ENCODE assay signal across 9 mouse cellular contexts in genomic region chr15:98691486-98692147, GRCm38 (mm10). TPM values are rescaled to one million over a fixed set of nuclear protein-coding genes. Genes with fewer than 3 reads are reported as not detected.
DNase-seq lines count a peak whose midpoint lies in the region; ATAC-seq and TF ChIP-seq lines count a peak whose summit lies in the region.
"Had no signal": no experiment of that assay in that cellular context is flagged by ENCODE, and none has a peak within 500 bp of the region (broad histone marks: within the 10 kb centered on the region; RNA-seq: fewer than 3 reads in every experiment).

No protein-coding gene starts in this region.

- ATAC-seq in forebrain, embryonic 13.5 days = peak; percentile 33; the same call in 1 of the 2 replicates
- ATAC-seq in midbrain, embryonic 13.5 days = peak; percentile 87

- no peaks in the 10 kb centered on the region for H3K9me3 ChIP-seq in heart, embryonic 10.5 days
- H3K9me3 ChIP-seq in ES-E14 (ENCODE audit: control insufficient read depth, insufficient read depth, low read depth, low read length) = no peaks in the 10 kb centered on the region
- no peaks in the 10 kb centered on the region for H3K9me3 ChIP-seq in forebrain, embryonic 13.5 days (replicated peaks)
- H3K9me3 ChIP-seq in midbrain, embryonic 13.5 days = no peaks in the 10 kb centered on the region

- H3K27ac ChIP-seq in heart, embryonic 10.5 days = peak overlapping the region; percentile 70
- no peak overlapping the region for H3K27ac ChIP-seq in ES-E14 (ENCODE audit: insufficient read depth, low read depth, low read length, poor library complexity, severe bottlenecking)
- H3K27ac ChIP-seq in forebrain, embryonic 13.5 days = no peak overlapping the region
- H3K27ac ChIP-seq in midbrain, embryonic 13.5 days = peak overlapping the region; percentile 63

- peaks cover 4% of the 10 kb centered on the region; the same call in 1 of the 2 replicates for H3K27me3 ChIP-seq in heart, embryonic 10.5 days (ENCODE audit: insufficient read depth, poor library complexity, severe bottlenecking)
- no peaks in the 10 kb centered on the region for H3K27me3 ChIP-seq in forebrain, embryonic 13.5 days
- no peaks in the 10 kb centered on the region for H3K27me3 ChIP-seq in midbrain, embryonic 13.5 days

- 43% methylated on average over 7 of the region's 7 CpGs for WGBS in heart, embryonic 10.5 days
- 7% methylated on average over 7 of the region's 7 CpGs for whole genome bisulfite sequencing in forebrain, embryonic 13.5 days
- 2% methylated on average over 7 of the region's 7 CpGs for WGBS in midbrain, embryonic 13.5 days

- peaks cover 44% of the 10 kb centered on the region for H3K4me1 ChIP-seq in heart, embryonic 10.5 days
- H3K4me1 ChIP-seq in ES-E14 (ENCODE audit: control insufficient read depth in 2 of 2, insufficient read depth in 2 of 2, low read length in 2 of 2, poor library complexity in 1 of 2) = peaks cover 0 to 11% of the 10 kb centered on the region in 2 experiments; a peak in 2 of 4 replicates
- peaks cover 24% of the 10 kb centered on the region for H3K4me1 ChIP-seq in forebrain, embryonic 13.5 days
- peaks cover 31% of the 10 kb centered on the region for H3K4me1 ChIP-seq in midbrain, embryonic 13.5 days (replicated peaks)

- peak overlapping the region; percentile 28 for H3K4me2 ChIP-seq in forebrain, embryonic 13.5 days
- peak overlapping the region; percentile 17 for H3K4me2 ChIP-seq in midbrain, embryonic 13.5 days (replicated peaks)

- no peak overlapping the region for H3K9ac ChIP-seq in ES-E14 (ENCODE audit: insufficient read depth, low read depth, low read length, poor library complexity, severe bottlenecking)
- H3K9ac ChIP-seq in forebrain, embryonic 13.5 days = no peak overlapping the region
- H3K9ac ChIP-seq in midbrain, embryonic 13.5 days (replicated peaks) = 0 out of 2 replicates have a peak overlapping the region, but pooled peaks have one; percentile 26

- H3K36me3 ChIP-seq in heart, embryonic 10.5 days = no peaks in the 10 kb centered on the region
- H3K36me3 ChIP-seq in ES-E14 (ENCODE audit: control insufficient read depth, insufficient read depth, low read length, poor library complexity, severe bottlenecking) = no peaks in the 10 kb centered on the region
- H3K36me3 ChIP-seq in forebrain, embryonic 13.5 days (ENCODE audit: poor library complexity, severe bottlenecking) = no peaks in the 10 kb centered on the region
- H3K36me3 ChIP-seq in midbrain, embryonic 13.5 days = no peaks in the 10 kb centered on the region

- H3K4me3 ChIP-seq in heart, embryonic 10.5 days = peak overlapping the region; percentile 24; the same call in 1 of the 2 replicates
- no peak overlapping the region for H3K4me3 ChIP-seq in ES-E14 (ENCODE audit: insufficient read depth in 1 of 2, low read depth in 1 of 2, low read length in 2 of 2, poor library complexity in 1 of 2, severe bottlenecking in 1 of 2)
- no peak overlapping the region for H3K4me3 ChIP-seq in forebrain, embryonic 13.5 days
- H3K4me3 ChIP-seq in midbrain, embryonic 13.5 days (replicated peaks) = no peak overlapping the region

- DNase-seq in heart, embryonic 10.5 days (ENCODE audit: low spot score) = no peak
- no peak for DNase-seq in heart, adult 9 months (ENCODE audit: low spot score in 2 of 2)
- peak; percentile 28 for DNase-seq in ES-E14 (ENCODE audit: low read depth, low spot score)
- no peak for DNase-seq in urinary bladder, adult 18-20 months (ENCODE audit: low spot score in 2 of 2)
- no peak for DNase-seq in spleen, adult 12 weeks (ENCODE audit: low spot score)
- no peak for DNase-seq in adrenal gland, adult (ENCODE audit: inconsistent age in 2 of 2, low spot score in 1 of 2)

- in situ Hi-C loops in ES-E14 (cut with MboI; ENCODE audit: low sequenced_read_pairs in 2 of 2, unreplicated experiment in 2 of 2) = no loop called here

TF ChIP-seq in ES-E14, 5 proteins besides CTCF, POLR2A, EP300 and RAD21:
- no peak for TF ChIP-seq MAFK (IDR thresholded peaks at IDR 0.05; ENCODE audit: insufficient read depth, low read depth, low read length)
- no peak for TF ChIP-seq HCFC1 (IDR thresholded peaks at IDR 0.05; ENCODE audit: borderline replicate concordance, insufficient read depth, low read length)
- TF ChIP-seq ZNF384 (IDR thresholded peaks at IDR 0.05; ENCODE audit: low read depth, low read length) = no peak

RNA-seq across cellular contexts. Expression of gene Rnd1, which starts 14.4 kb away (rescaled TPM):
- polyA plus RNA-seq in heart, embryonic 10.5 days (2016; fragmentation: Nextera tagmentation; extraction: Ambion mirVana) = 1.7 and 2.8 TPM in 2 replicates
- 5.7 and 7.6 TPM in 2 replicates for total RNA-seq in ES-E14 (2012; rRNA removed)
- polyA plus RNA-seq in forebrain, embryonic 13.5 days (2015; fragmentation: Nextera tagmentation; extraction: Ambion mirVana) = 6.3 and 7.0 TPM in 2 replicates
- polyA plus RNA-seq in midbrain, embryonic 13.5 days (2015; fragmentation: Nextera tagmentation; extraction: Ambion mirVana) = 10.2 and 12.7 TPM in 2 replicates

RNA-seq across cellular contexts. Expression of gene Ccdc65, which starts 16.4 kb away (rescaled TPM):
- 0.44 and 0.46 TPM in 2 replicates for polyA plus RNA-seq in heart, embryonic 10.5 days (2016; fragmentation: Nextera tagmentation; extraction: Ambion mirVana)
- 0.26 and 0.76 TPM in 2 replicates for total RNA-seq in ES-E14 (2012; rRNA removed)
- polyA plus RNA-seq in forebrain, embryonic 13.5 days (2015; fragmentation: Nextera tagmentation; extraction: Ambion mirVana) = 2.1 TPM in 2 replicates
- 2.6 and 3.2 TPM in 2 replicates for polyA plus RNA-seq in midbrain, embryonic 13.5 days (2015; fragmentation: Nextera tagmentation; extraction: Ambion mirVana)
- total RNA-seq: gastrocnemius, adult 8-10 months had no signal

RNA-seq across cellular contexts. Expression of gene Ddx23, which starts 28.9 kb away (rescaled TPM):
- polyA plus RNA-seq in heart, embryonic 10.5 days (2016; fragmentation: Nextera tagmentation; extraction: Ambion mirVana) = 15.6 and 17.5 TPM in 2 replicates
- total RNA-seq in ES-E14 (2012; rRNA removed) = 147 and 151 TPM in 2 replicates
- 32.5 and 33.3 TPM in 2 replicates for polyA plus RNA-seq in forebrain, embryonic 13.5 days (2015; fragmentation: Nextera tagmentation; extraction: Ambion mirVana)
- 28.6 and 29.5 TPM in 2 replicates for polyA plus RNA-seq in midbrain, embryonic 13.5 days (2015; fragmentation: Nextera tagmentation; extraction: Ambion mirVana)

RNA-seq across cellular contexts. Expression of gene Fkbp11, which starts 36.4 kb away (rescaled TPM):
- polyA plus RNA-seq in heart, embryonic 10.5 days (2016; fragmentation: Nextera tagmentation; extraction: Ambion mirVana) = 20.5 and 40.8 TPM in 2 replicates
- 105 and 119 TPM in 2 replicates for total RNA-seq in ES-E14 (2012; rRNA removed)
- polyA plus RNA-seq in forebrain, embryonic 13.5 days (2015; fragmentation: Nextera tagmentation; extraction: Ambion mirVana) = 3.0 and 4.9 TPM in 2 replicates
- polyA plus RNA-seq in midbrain, embryonic 13.5 days (2015; fragmentation: Nextera tagmentation; extraction: Ambion mirVana) = 3.5 and 4.1 TPM in 2 replicates

Comparison
In these comparisons a context has a peak if more than half of its experiments do, and no peak if none do; other contexts are left out.
1. H3K27ac ChIP-seq: peak in heart, embryonic 10.5 days (single experiment) and midbrain, embryonic 13.5 days (single experiment); none in ES-E14 (single experiment) and forebrain, embryonic 13.5 days (single experiment).